8 mouse cellular contexts compared by ENCODE assay signal in the genomic region with DNA sequence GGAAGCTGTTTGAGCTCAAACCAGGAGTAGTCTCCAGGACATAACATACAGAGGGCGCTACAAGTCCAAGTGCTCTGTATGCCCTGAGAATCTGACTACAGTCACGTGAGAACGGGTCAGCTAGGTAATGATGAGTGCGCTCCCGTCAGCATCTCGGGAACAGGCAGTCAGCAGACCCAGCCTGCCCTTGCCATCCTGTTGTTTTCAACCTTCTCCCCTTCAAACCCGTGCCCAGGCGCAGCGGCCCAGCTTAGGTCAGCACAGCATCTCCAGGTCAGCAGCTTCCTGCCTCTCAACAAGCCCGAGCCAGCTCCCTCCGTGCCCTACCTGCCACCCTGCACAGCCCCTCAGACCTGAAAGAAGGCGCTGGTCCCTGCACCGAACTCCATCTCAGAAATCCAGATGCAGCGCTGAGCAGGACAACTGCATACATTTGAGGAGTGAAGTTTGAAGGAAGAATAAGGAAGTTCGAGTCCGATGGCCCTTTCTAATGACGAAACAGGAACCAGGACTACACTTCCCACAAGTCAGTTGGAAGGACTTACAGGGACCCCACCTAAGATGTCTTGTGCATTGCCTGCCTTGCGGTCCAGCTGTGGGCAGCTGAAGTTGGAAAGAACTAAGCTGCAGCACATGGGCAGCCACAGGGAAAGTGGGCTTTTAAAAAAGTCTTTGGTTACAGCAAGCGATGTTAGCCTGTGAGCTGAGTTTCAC. TPM values are rescaled to one million over a fixed set of nuclear protein-coding genes. Genes with fewer than 3 reads are reported as not detected.
DNase-seq lines count a peak whose midpoint lies in the region; ATAC-seq and TF ChIP-seq lines count a peak whose summit lies in the region.

A gene (minus strand): TSS at position 476 of the 714 bp plus-strand sequence.
A gene (minus strand): TSS at position 498 of the 714 bp plus-strand sequence.

- no peak for TF ChIP-seq CTCF in G1E (IDR thresholded peaks at IDR 0.05; ENCODE audit: low read depth, low read length)
- TF ChIP-seq CTCF in layer of hippocampus, adult 2 months (conservative IDR thresholded peaks at IDR 0.05): peak; percentile 55
- peak; percentile 70 for TF ChIP-seq CTCF in lung, embryonic 14.5 days (IDR thresholded peaks at IDR 0.05; ENCODE audit: low read depth)
- TF ChIP-seq CTCF in olfactory bulb, adult 2 months (IDR thresholded peaks at IDR 0.05; ENCODE audit: insufficient read depth, low read depth, low read length): no peak
- TF ChIP-seq CTCF in thymus, adult 2 months (IDR thresholded peaks at IDR 0.05; ENCODE audit: borderline replicate concordance, control insufficient read depth, extremely low read depth, insufficient read depth, low read length, poor library complexity): 0 out of 2 replicates have a peak, but pooled peaks have one; percentile 26

- no peak within 1 kb of the TSS for H3K27ac ChIP-seq in forebrain, embryonic 16.5 days (ENCODE audit: low read length)
- peak within 1 kb of the TSS; percentile 73 for H3K27ac ChIP-seq in layer of hippocampus, adult 2 months
- H3K27ac ChIP-seq in lung, embryonic 14.5 days (ENCODE audit: low read depth): peak within 1 kb of the TSS; percentile 69; the same call in 1 of the 2 replicates
- no peak within 1 kb of the TSS for H3K27ac ChIP-seq in olfactory bulb, adult 2 months (ENCODE audit: insufficient read depth, low read depth, low read length)
- H3K27ac ChIP-seq in thymus, adult 2 months (ENCODE audit: control insufficient read depth, insufficient read depth, low read length): no peak within 1 kb of the TSS

- peaks cover 3% of the 10 kb centered on the region for H3K36me3 ChIP-seq in G1E (replicated peaks)
- no peaks in the 10 kb centered on the region for H3K36me3 ChIP-seq in forebrain, embryonic 16.5 days (ENCODE audit: control insufficient read depth, insufficient read depth)
- no peaks in the 10 kb centered on the region for H3K36me3 ChIP-seq in lung, embryonic 14.5 days (ENCODE audit: insufficient read depth)
- no peaks in the 10 kb centered on the region for H3K36me3 ChIP-seq in thymus, adult 2 months (ENCODE audit: control insufficient read depth, insufficient read depth, low read length)

- peak within 1 kb of the TSS; percentile 66 for H3K4me2 ChIP-seq in forebrain, embryonic 16.5 days (ENCODE audit: low read length)
- peak within 1 kb of the TSS; percentile 60 for H3K4me2 ChIP-seq in lung, embryonic 14.5 days

- H3K9me3 ChIP-seq in G1E (replicated peaks): no peaks in the 10 kb centered on the region
- H3K9me3 ChIP-seq in forebrain, embryonic 16.5 days (ENCODE audit: control insufficient read depth, low read length): no peaks in the 10 kb centered on the region
- H3K9me3 ChIP-seq in lung, embryonic 14.5 days (ENCODE audit: low read depth, low read length): no peaks in the 10 kb centered on the region

- H3K9ac ChIP-seq in forebrain, embryonic 16.5 days (replicated peaks; ENCODE audit: low read depth, low read length): peak within 1 kb of the TSS; percentile 64
- H3K9ac ChIP-seq in lung, embryonic 14.5 days: peak within 1 kb of the TSS; percentile 74

- DNase-seq in G1E (ENCODE audit: low spot score): peak; percentile 45
- DNase-seq in cerebellum, adult 18-20 months: peak; percentile 85 to 89
- DNase-seq in heart, postnatal 36 days: peak; percentile 84 to 85
- peak; percentile 80 to 91 for DNase-seq in layer of hippocampus, adult 2 months (ENCODE audit: low spot score in 2 of 2)
- DNase-seq in lung, embryonic 14.5 days: peak; percentile 95
- DNase-seq in thymus, adult 2 months: peak; percentile 86

- intact Hi-C loops in heart, postnatal 36 days (cut with DNase I): loop anchor here (1.0 to 5.0 kb wide), 5 partner anchors 28 to 331 kb away; a partner anchor contains a TSS

- no peaks in the 10 kb centered on the region for H3K27me3 ChIP-seq in G1E (ENCODE audit: insufficient read depth, low read length)
- H3K27me3 ChIP-seq in forebrain, embryonic 16.5 days (replicated peaks; ENCODE audit: control insufficient read depth, insufficient read depth, low read length): no peaks in the 10 kb centered on the region
- no peaks in the 10 kb centered on the region for H3K27me3 ChIP-seq in lung, embryonic 14.5 days (ENCODE audit: insufficient read depth, low read length)
- no peaks in the 10 kb centered on the region for H3K27me3 ChIP-seq in thymus, adult 2 months (ENCODE audit: control insufficient read depth, insufficient read depth, low read length)

- peak; percentile 98 for ATAC-seq in G1E (ENCODE audit: extremely low read depth, insufficient number of reproducible peaks, low FRiP score, poor library complexity, severe bottlenecking)
- ATAC-seq in forebrain, embryonic 16.5 days: peak; percentile 99
- peak; percentile 100 for ATAC-seq in lung, embryonic 14.5 days (ENCODE audit: insufficient read depth)

- no peak for TF ChIP-seq POLR2A in olfactory bulb, adult 2 months (IDR thresholded peaks at IDR 0.05; ENCODE audit: insufficient read depth, low read depth, low read length)
- TF ChIP-seq POLR2A in thymus, adult 2 months (IDR thresholded peaks at IDR 0.05; ENCODE audit: control insufficient read depth, extremely low read depth, insufficient read depth, low read length, poor library complexity): 0 out of 2 replicates have a peak, but pooled peaks have one; percentile 47

- H3K4me1 ChIP-seq in G1E (ENCODE audit: insufficient read depth, low read depth, low read length): peaks cover 2% of the 10 kb centered on the region; the same call in 1 of the 2 replicates
- H3K4me1 ChIP-seq in forebrain, embryonic 16.5 days (replicated peaks; ENCODE audit: control insufficient read depth, insufficient read depth, low read length): peaks cover 5% of the 10 kb centered on the region; the same call in 1 of the 2 replicates
- H3K4me1 ChIP-seq in lung, embryonic 14.5 days (ENCODE audit: insufficient read depth): no peaks in the 10 kb centered on the region
- no peaks in the 10 kb centered on the region for H3K4me1 ChIP-seq in olfactory bulb, adult 2 months (ENCODE audit: control insufficient read depth, insufficient read depth, low read length)
- H3K4me1 ChIP-seq in thymus, adult 2 months (replicated peaks; ENCODE audit: control insufficient read depth, insufficient read depth, low read length): no peaks in the 10 kb centered on the region

- WGBS in forebrain, embryonic 16.5 days: under 1% methylated on average over 19 of the region's 19 CpGs
- 0% methylated on average over 19 of the region's 19 CpGs for WGBS in lung, embryonic 14.5 days
- under 1% methylated on average over 19 of the region's 19 CpGs for WGBS in olfactory bulb, adult 2 months
- WGBS in thymus, adult 2 months: under 1% methylated on average over 19 of the region's 19 CpGs

- H3K4me3 ChIP-seq in G1E (ENCODE audit: low read depth, low read length): peak within 1 kb of the TSS; percentile 74
- H3K4me3 ChIP-seq in forebrain, embryonic 16.5 days (replicated peaks; ENCODE audit: low read length): peak within 1 kb of the TSS; percentile 63
- peak within 1 kb of the TSS; percentile 78 for H3K4me3 ChIP-seq in layer of hippocampus, adult 2 months
- peak within 1 kb of the TSS; percentile 78 for H3K4me3 ChIP-seq in lung, embryonic 14.5 days (ENCODE audit: low read depth, low read length)
- peak within 1 kb of the TSS; percentile 94 for H3K4me3 ChIP-seq in olfactory bulb, adult 2 months (ENCODE audit: insufficient read depth, low read depth, low read length)
- H3K4me3 ChIP-seq in thymus, adult 2 months (ENCODE audit: control insufficient read depth, insufficient read depth, low read length): peak within 1 kb of the TSS; percentile 87

RNA-seq across cellular contexts. Expression of the first gene that starts in this region (rescaled TPM):
- total RNA-seq in G1E (2014; fragmentation: Nextera tagmentation) (2.6 and 7.3 TPM in 2 replicates), G1E (2017) (3.5 and 5.9 TPM in 2 replicates)
- not detected in 2 replicates for polyA plus RNA-seq in G1E (2012)
- not detected in 2 replicates for polyA plus RNA-seq in forebrain, embryonic 16.5 days (2015; fragmentation: Nextera tagmentation; extraction: Ambion mirVana)
- under 1 TPM; 0.81 to 0.83 TPM for total RNA-seq in heart, postnatal 36 days (2021)
- 1 to 10 TPM in 1 of 2 experiments, not detected in 1; 1.6 TPM for total RNA-seq in layer of hippocampus, adult 2 months (2021)
- polyA plus RNA-seq in lung, embryonic 14.5 days (2014; fragmentation: Nextera tagmentation; extraction: Ambion mirVana): not detected in 2 replicates
- polyA plus RNA-seq in olfactory bulb, adult 2 months (2012; ENCODE audit: insufficient read depth, insufficient read length, low replicate concordance, missing spikeins): not detected in 2 replicates
- polyA plus RNA-seq in thymus, adult 2 months (2012; rRNA removed): 1.0 TPM in 1 of 2 replicates, not detected in the other

RNA-seq across cellular contexts. Expression of the second gene that starts in this region (rescaled TPM):
- total RNA-seq in G1E (2014; fragmentation: Nextera tagmentation) (20.1 and 23.6 TPM in 2 replicates), G1E (2017) (9.3 and 11.1 TPM in 2 replicates)
- polyA plus RNA-seq in G1E (2012): 0.17 and 0.28 TPM in 2 replicates
- 5.2 TPM in 2 replicates for polyA plus RNA-seq in forebrain, embryonic 16.5 days (2015; fragmentation: Nextera tagmentation; extraction: Ambion mirVana)
- 1 to 10 TPM; 3.3 to 4.2 TPM for total RNA-seq in heart, postnatal 36 days (2021)
- 1 to 10 TPM; 9.3 to 9.9 TPM for total RNA-seq in layer of hippocampus, adult 2 months (2021)
- polyA plus RNA-seq in lung, embryonic 14.5 days (2014; fragmentation: Nextera tagmentation; extraction: Ambion mirVana): 3.6 and 4.6 TPM in 2 replicates
- polyA plus RNA-seq in olfactory bulb, adult 2 months (2012; ENCODE audit: insufficient read depth, insufficient read length, low replicate concordance, missing spikeins): not detected in 2 replicates
- polyA plus RNA-seq in thymus, adult 2 months (2012; rRNA removed): 1.8 and 2.0 TPM in 2 replicates

Comparison
In these comparisons a context has a peak if more than half of its experiments do, and no peak if none do; other contexts are left out.
1. DNase-seq: peak in every context shown above with its lines; median percentile 95 in lung, embryonic 14.5 days; 87 in cerebellum, adult 18-20 months; 86 in thymus, adult 2 months; 86 in layer of hippocampus, adult 2 months; 84 in heart, postnatal 36 days; 45 in G1E.
2. CTCF ChIP-seq: peak in layer of hippocampus, adult 2 months (single experiment), lung, embryonic 14.5 days (single experiment) and thymus, adult 2 months (single experiment); none in G1E (single experiment) and olfactory bulb, adult 2 months (single experiment).
3. H3K27ac ChIP-seq: peak in layer of hippocampus, adult 2 months (single experiment) and lung, embryonic 14.5 days (single experiment); none in forebrain, embryonic 16.5 days (single experiment), olfactory bulb, adult 2 months (single experiment) and thymus, adult 2 months (single experiment).
4. Peak in every context shown above with its lines, with median percentiles within 50 percentile points of each other: ATAC-seq and H3K4me3 ChIP-seq.